Mouse (Mus musculus) gastrocnemius, postnatal 4 days (tissue): ENCODE measurements at regions not wholly inside any gene's neighbourhood (a gene's known extent, or its start where the extent isn't known, plus 50 kb on each side); places are given as distances from the start of the nearest gene placed in this dataset.

Experiments
- DNase-seq, 2 experiments: peaks; one replicate each; pipeline ENCODE4 v3.0.0; 2021 to 2022; ENCODE audit warnings: low spot score in 2 of 2, mixed read lengths in 2 of 2

GRCm38 (mm10) chr3:134605356-134605771 is 223.4 kb upstream of the Tacr3 start:
- no peak for DNase-seq

GRCm38 (mm10) chr3:134610244-134610643 is 218.6 kb upstream of the Tacr3 start:
- no peak for DNase-seq

- DNase-seq = no peak
These were observed 217.1 kb upstream of the Tacr3 start for GRCm38 (mm10) chr3:134611516-134612297.

DNA sequence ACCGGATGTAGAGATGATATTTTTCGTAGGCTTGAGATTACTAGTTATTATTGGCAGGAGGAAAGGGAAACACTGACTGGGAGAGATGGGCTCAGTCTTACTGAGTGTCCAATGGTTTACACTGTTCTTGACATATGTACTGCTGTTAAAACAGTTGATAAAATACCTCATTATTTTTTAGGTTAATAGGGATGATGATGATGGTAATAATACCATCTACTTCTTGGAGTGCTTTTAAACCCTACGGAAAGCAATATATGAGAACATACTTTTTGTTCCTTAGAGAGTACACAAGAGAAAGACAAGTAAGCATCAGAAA is 216.6 kb upstream of the Tacr3 start:
- DNase-seq = no peak

DNA sequence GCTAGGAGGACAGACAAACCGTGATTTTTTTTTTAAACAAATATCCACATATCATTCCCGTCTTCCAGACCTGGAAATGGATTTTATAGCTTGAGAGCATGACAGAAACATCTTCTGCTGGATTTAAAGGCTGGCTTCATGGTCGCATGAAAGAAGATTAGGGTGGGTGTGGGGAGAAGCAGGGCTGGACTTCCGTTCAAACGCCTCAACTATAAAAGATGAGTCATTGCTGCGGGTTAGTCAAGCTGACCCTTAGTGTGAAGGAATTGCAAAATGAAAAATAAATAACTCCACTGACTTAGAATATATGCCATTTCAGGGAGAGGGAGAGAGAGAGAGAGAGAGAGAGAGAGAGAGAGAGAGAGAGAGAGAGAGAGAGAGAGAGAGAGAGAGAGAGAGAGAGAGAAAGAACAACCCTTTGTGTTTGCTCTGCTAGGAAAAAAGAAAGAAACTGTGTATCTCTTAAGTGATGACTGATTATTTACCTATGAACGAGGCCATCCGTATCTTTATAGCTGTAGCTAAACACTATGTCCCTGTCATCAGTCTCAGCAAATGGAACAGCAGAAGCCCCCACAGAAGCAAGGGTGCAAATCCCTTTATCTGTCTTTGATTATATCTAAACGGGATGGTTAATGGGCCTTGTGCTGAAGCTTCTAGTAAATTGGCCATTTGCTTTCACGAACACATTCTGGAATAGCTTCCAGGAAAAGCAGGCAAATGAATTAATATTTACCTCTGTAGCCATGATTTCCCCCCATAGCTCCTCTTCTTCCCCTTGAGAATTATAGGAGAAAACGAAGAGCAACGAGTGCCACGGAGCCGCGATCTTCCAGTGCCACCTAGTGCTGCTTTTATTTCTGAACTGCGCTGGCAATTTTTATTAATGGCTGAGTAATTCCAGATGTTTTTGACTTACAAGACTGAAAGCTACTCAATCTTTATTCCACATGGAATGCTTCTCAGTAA is 199.4 kb upstream of the Tacr3 start:
- peak in 1 of 2 experiments; percentile 37 for DNase-seq

- DNase-seq = peak in 1 of 2 experiments; percentile 12
These were observed 198.7 kb upstream of the Tacr3 start for GRCm38 (mm10) chr3:134630135-134630516.

GRCm38 (mm10) chr3:134648727-134649445 is 179.9 kb upstream of the Tacr3 start:
- DNase-seq = no peak

DNA sequence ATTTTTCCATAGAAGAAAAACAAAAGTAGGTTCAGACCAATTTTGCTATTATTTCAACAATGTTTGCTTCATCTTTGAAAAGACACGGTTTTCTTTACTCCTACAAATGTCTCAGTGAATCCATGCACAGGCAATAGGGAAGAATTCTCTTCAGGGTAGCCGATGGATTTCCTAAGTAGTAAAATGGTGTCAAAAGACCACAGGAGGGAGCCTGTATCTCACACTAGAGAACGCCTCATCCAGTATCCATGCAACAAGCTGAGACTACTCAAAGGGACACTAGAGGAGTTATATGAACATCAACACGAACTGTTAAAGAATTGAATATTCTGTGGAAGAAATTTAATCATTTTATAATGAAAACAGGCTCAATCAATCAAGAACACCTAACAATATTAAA is 174.8 kb upstream of the Tacr3 start:
- DNase-seq = no peak

DNA sequence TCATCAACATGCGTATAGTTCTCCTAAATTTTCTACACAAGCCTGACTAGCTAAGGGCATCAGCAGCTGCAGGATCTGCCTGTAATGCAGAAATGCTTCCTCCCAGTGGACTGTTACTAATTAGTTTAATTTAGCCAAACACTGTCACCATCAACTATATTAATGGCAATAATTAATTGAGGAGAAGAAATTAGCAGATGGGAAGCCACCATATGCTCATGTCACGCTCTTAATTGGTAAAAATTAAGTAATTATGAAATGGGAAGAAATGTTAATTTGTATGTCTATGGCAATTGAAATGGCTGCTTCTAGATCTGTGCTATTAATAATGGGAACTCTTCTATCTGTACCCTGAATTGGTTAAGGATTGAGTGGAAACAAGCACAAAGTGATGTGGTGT is 133.9 kb upstream of the Tacr3 start:
- no peak for DNase-seq

GRCm38 (mm10) chr3:134718620-134719019 is 110.2 kb upstream of the Tacr3 start:
- no peak for DNase-seq

GRCm38 (mm10) chr3:134735684-134736083 is 93.1 kb upstream of the Tacr3 start:
- no peak for DNase-seq

DNA sequence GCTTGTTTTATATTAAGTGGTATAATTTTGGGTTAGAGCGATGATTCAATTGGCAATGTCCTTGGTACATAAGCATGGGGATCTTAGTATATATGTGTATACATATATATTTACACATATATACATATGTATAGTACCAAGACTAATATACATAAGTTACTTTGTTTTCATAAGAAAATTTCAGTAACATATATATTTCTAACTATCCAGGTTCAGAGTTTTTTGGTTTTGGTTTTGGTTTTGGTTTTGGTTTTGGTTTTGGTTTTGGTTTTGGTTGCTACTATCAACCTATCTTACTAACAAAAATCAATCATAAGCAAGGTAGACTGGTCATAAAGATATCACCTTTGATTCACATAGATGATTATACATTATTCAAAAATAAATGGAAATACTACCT is 67.7 kb upstream of the Tacr3 start:
- no peak for DNase-seq

DNA sequence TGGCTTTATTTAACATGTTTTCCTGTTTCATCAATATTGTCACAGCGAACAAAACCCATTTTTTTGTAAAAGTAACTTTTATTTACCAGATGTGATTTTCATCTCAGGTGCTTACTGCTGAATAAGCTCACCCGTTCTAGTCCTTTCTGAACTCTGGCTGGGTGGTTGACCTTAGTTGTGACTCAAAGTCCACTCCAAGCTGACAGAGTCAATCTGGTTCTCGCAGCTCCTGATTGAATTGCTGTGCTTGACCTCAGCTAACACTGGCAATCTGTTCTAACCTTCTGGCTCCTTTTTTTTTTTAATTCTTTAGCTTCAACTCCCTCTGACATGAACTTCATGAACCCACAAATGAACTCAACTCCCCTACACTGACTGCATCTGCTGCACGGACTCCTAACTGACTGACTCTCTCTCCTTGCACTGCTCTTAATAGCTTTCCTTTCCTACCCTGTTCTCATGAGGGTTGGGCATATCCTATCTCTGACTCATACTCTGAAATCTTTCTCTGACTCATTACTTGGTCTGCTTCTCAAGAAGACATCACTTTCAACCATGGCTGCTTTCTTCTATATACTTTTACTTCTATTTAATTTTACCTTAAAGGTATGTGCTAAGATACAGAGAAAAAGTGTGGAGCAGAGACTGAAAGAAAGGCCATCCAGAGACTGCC is 65.4 kb upstream of the Tacr3 start:
- no peak for DNase-seq
